Mouse (Mus musculus) lung, embryonic 15.5 days (tissue): ENCODE measurements around the gene Gm47841. TPM values are rescaled to one million over a fixed set of nuclear protein-coding genes. Genes with fewer than 3 reads are reported as not detected.

Source experiments
- ATAC-seq: fragments of 200-750 bp; cut with Nextera tagmentation; 2 replicates; pipeline ENCODE4 v1.8.0; 2017; ENCODE audit warnings: moderate number of reproducible peaks, borderline replicate concordance; ENCODE audit not compliant: low FRiP score, low TSS enrichment; ENCODE audit errors: extremely low read depth
- H3K27ac ChIP-seq: fragments of 300-500 bp; sonication (generic); 2 replicates; pipeline ENCODE4 v1.5.1; 2015; ENCODE audit warnings: moderate library complexity, mild to moderate bottlenecking, inconsistent platforms
- H3K27me3 ChIP-seq: fragments of 300-500 bp; sonication (generic); 2 replicates; pipeline ENCODE4 v1.6.1; 2015; ENCODE audit warnings: inconsistent platforms
- H3K36me3 ChIP-seq: fragments of 300-500 bp; sonication (generic); 2 replicates; pipeline ENCODE4 v1.6.1; 2015; ENCODE audit warnings: inconsistent platforms
- H3K4me1 ChIP-seq: fragments of 300-500 bp; sonication (generic); 2 replicates; pipeline ENCODE4 v1.6.1; 2015; ENCODE audit warnings: inconsistent platforms
- H3K4me2 ChIP-seq: fragments of 300-500 bp; sonication (generic); 2 replicates; pipeline ENCODE4 v1.6.1; 2015; ENCODE audit warnings: inconsistent platforms, mild to moderate bottlenecking, moderate library complexity
- H3K4me3 ChIP-seq: fragments of 300-500 bp; sonication (generic); 2 replicates; pipeline ENCODE4 v1.5.1; 2015; ENCODE audit warnings: mild to moderate bottlenecking, inconsistent platforms
- H3K9ac ChIP-seq: fragments of 300-500 bp; sonication (generic); 2 replicates; pipeline ENCODE4 v1.6.1; 2015; ENCODE audit warnings: inconsistent platforms
- H3K9me3 ChIP-seq: fragments of 300-500 bp; sonication (generic); 2 replicates; pipeline ENCODE4 v1.6.1; 2016; ENCODE audit warnings: inconsistent platforms
- WGBS: fragments of 180-500 bp; shearing (Covaris S2); methylation state at CpG from one replicate; pipeline ENCODE4 v1.1.7; 2015; 5-methylcytosine and 5-hydroxymethylcytosine counted together
- polyA plus RNA-seq: library from polyadenylated mRNA; unstranded; fragments of >200 nt; fragmentation: Nextera tagmentation; extraction: Ambion mirVana; gene quantifications from 2 replicates; pipeline ENCODE4 v1.2.1, GENCODE M21; 2015

Gene Gm47841
- 0.19 TPM in 1 of 2 replicates, not detected in the other for polyA plus RNA-seq

- Histone ChIP-seq H3K4me2 (peak within 1 kb of the TSS; percentile 97), H3K27ac (no peak within 1 kb of the TSS), H3K36me3 (no peaks in the 10 kb centered on the region; the same call in 1 of the 2 replicates), H3K4me1 (peaks cover 22% of the 10 kb centered on the region), H3K9ac (peak within 1 kb of the TSS; percentile 25), H3K27me3 (peaks cover 95% of the 10 kb centered on the region), H3K9me3 (no peaks in the 10 kb centered on the region), H3K4me3 (peak within 1 kb of the TSS; percentile 46)
- peak; percentile 43 for ATAC-seq
- 1% methylated on average over 23 of the region's 23 CpGs for WGBS
Observed at GRCm38 (mm10) chr15:101047194-101047555, at the start of gene Gm47841. TSS of gene Gm47841 (minus strand) at chr15:101047397.

- ATAC-seq = no peak
- no peak overlapping the region for H3K4me2 ChIP-seq
- 0 out of 2 replicates have a peak, but pooled peaks cover 7% of the 10 kb centered on the region for H3K27me3 ChIP-seq
- H3K9me3 ChIP-seq = no peaks in the 10 kb centered on the region
- H3K4me1 ChIP-seq = peaks cover 14% of the 10 kb centered on the region
- H3K27ac ChIP-seq = no peak overlapping the region
- 68% methylated on average over 3 of the region's 3 CpGs for WGBS
- no peak overlapping the region for H3K9ac ChIP-seq
- no peak overlapping the region for H3K4me3 ChIP-seq
- no peaks in the 10 kb centered on the region for H3K36me3 ChIP-seq
Observed at GRCm38 (mm10) chr15:101095392-101095791, 48.2 kb upstream of the Gm47841 start.

DNA sequence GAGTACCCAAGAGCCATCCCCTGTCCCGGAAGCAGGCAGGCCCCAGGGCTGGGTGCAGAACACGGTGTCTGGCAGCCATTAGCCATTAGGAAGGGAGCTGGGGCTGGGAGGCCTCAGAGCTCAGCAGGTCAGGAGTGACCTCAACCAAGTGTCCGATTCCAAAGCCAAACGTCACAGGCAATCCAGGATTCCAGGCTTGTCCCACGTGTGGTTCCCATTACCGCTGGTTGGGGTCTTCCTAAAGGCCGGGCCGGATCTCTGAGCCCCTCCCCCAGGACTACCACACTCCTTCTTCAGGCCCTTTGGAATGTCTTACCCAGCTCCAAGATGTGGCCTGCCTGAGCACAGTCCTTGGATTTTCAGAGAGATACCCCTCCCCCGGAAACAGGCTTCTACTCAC lies 47.8 kb upstream of the Gm47841 start:
- 59% methylated on average over 9 of the region's 9 CpGs for WGBS
- H3K9me3 ChIP-seq = no peaks in the 10 kb centered on the region
- ATAC-seq = no peak
- H3K36me3 ChIP-seq = no peaks in the 10 kb centered on the region
- H3K4me1 ChIP-seq = peaks cover 14% of the 10 kb centered on the region
- no peak overlapping the region for H3K4me2 ChIP-seq
- H3K27me3 ChIP-seq = 0 out of 2 replicates have a peak, but pooled peaks cover 7% of the 10 kb centered on the region
- no peak overlapping the region for H3K27ac ChIP-seq
- H3K4me3 ChIP-seq = no peak overlapping the region
- no peak overlapping the region for H3K9ac ChIP-seq

GRCm38 (mm10) chr15:101093988-101094387 lies 46.8 kb upstream of the Gm47841 start:
- no peaks in the 10 kb centered on the region for H3K36me3 ChIP-seq
- no peak overlapping the region for H3K4me2 ChIP-seq
- no peaks in the 10 kb centered on the region for H3K9me3 ChIP-seq
- 59% methylated on average over 6 of the region's 6 CpGs for WGBS
- no peak overlapping the region for H3K4me3 ChIP-seq
- ATAC-seq = no peak
- H3K27me3 ChIP-seq = 0 out of 2 replicates have a peak, but pooled peaks cover 1% of the 10 kb centered on the region
- no peak overlapping the region for H3K27ac ChIP-seq
- H3K4me1 ChIP-seq = peaks cover 14% of the 10 kb centered on the region
- H3K9ac ChIP-seq = no peak overlapping the region

GRCm38 (mm10) chr15:101092829-101093648 lies 45.8 kb upstream of the Gm47841 start:
- no peak for ATAC-seq
- Histone ChIP-seq H3K4me1 (peaks cover 9% of the 10 kb centered on the region), H3K4me2 (no peak overlapping the region), H3K27ac (no peak overlapping the region), H3K36me3 (no peaks in the 10 kb centered on the region), H3K4me3 (no peak overlapping the region), H3K9ac (no peak overlapping the region), H3K27me3 (no peaks in the 10 kb centered on the region), H3K9me3 (no peaks in the 10 kb centered on the region)
- WGBS = 38% methylated on average over 25 of the region's 25 CpGs

DNA sequence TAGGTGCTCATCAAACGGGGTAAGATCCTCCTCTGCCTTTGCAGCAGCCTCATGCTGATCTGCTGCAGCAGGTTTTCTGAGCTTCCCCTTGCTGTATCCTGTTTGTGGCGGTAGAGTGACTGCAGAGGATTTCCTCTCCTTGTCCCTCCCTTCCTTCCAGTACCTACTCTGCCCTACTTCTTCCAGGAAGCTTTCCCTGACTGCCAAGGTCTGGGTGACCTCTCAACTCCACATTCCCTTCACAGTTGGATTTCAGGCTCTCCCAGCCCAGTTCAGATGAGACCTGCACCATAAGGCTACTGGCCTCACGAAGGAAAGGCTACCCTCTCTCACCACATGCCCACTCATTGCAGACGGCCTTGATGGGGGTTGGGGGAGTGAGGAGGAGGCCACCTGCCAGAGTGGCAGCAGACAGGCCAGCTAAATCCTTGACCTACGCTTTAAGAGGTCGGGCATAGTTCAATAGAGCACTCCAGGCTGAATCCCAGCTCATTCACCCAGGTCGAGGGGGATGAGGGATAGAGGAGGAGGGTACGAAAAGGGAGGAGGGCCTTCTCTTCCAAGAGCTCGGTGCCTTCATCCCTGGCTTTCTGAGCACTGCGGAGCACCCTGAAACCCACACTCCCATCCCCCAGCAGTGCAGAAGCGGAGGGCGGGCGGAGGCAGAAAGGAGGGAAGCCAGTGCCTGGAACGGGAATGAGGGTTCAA lies 45.1 kb upstream of the Gm47841 start:
- no peak for ATAC-seq
- Histone ChIP-seq H3K36me3 (no peaks in the 10 kb centered on the region), H3K27me3 (no peaks in the 10 kb centered on the region), H3K4me2 (no peak overlapping the region), H3K27ac (no peak overlapping the region), H3K9ac (no peak overlapping the region), H3K9me3 (no peaks in the 10 kb centered on the region), H3K4me1 (peaks cover 6% of the 10 kb centered on the region), H3K4me3 (no peak overlapping the region)
- WGBS = 40% methylated on average over 14 of the region's 14 CpGs

GRCm38 (mm10) chr15:101091551-101091950 lies 44.4 kb upstream of the Gm47841 start:
- H3K4me2 ChIP-seq = no peak overlapping the region
- no peak overlapping the region for H3K27ac ChIP-seq
- no peaks in the 10 kb centered on the region for H3K9me3 ChIP-seq
- no peak overlapping the region for H3K9ac ChIP-seq
- no peak for ATAC-seq
- no peaks in the 10 kb centered on the region for H3K36me3 ChIP-seq
- no peak overlapping the region for H3K4me3 ChIP-seq
- H3K27me3 ChIP-seq = no peaks in the 10 kb centered on the region
- H3K4me1 ChIP-seq = peaks cover 6% of the 10 kb centered on the region
- WGBS = 92% methylated on average over 8 of the region's 8 CpGs

- no peaks in the 10 kb centered on the region for H3K36me3 ChIP-seq
- H3K4me3 ChIP-seq = no peak overlapping the region
- peaks cover 6% of the 10 kb centered on the region for H3K4me1 ChIP-seq
- no peaks in the 10 kb centered on the region for H3K27me3 ChIP-seq
- H3K9ac ChIP-seq = no peak overlapping the region
- H3K4me2 ChIP-seq = no peak overlapping the region
- no peak for ATAC-seq
- H3K9me3 ChIP-seq = no peaks in the 10 kb centered on the region
- WGBS = 54% methylated on average over 4 of the region's 4 CpGs
- no peak overlapping the region for H3K27ac ChIP-seq
Observed at GRCm38 (mm10) chr15:101088291-101088690, 41.1 kb upstream of the Gm47841 start.

DNA sequence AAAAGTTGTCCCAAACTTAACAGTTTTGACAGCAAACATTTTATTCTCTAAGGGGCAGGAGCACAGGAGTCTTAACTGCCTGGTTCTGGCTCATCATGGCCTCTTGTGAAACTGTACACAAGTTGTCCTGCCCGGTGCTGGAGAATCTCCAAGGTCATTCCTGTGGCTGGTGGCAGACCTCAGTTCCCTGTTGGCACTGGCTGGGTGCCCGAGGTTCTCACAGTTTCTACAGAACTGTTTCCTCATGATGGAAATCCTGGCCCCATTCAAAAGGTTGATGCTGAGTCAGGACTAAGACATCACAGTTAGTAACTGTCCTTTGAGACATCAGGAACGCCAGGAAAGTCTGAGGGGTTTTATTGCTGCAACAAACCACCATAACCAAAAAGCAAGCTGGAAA lies 39.8 kb upstream of the Gm47841 start:
- no peak overlapping the region for H3K4me2 ChIP-seq
- H3K4me1 ChIP-seq = peaks cover 5% of the 10 kb centered on the region
- no peak overlapping the region for H3K9ac ChIP-seq
- no peaks in the 10 kb centered on the region for H3K27me3 ChIP-seq
- H3K36me3 ChIP-seq = no peaks in the 10 kb centered on the region
- no peak overlapping the region for H3K4me3 ChIP-seq
- no peaks in the 10 kb centered on the region for H3K9me3 ChIP-seq
- no peak for ATAC-seq
- no peak overlapping the region for H3K27ac ChIP-seq
- 58% methylated on average over 3 of the region's 3 CpGs for WGBS

- Histone ChIP-seq H3K9me3 (no peaks in the 10 kb centered on the region), H3K4me1 (peaks cover 10% of the 10 kb centered on the region), H3K27me3 (no peaks in the 10 kb centered on the region), H3K36me3 (no peaks in the 10 kb centered on the region), H3K27ac (no peak overlapping the region), H3K4me2 (no peak overlapping the region), H3K4me3 (no peak overlapping the region), H3K9ac (no peak overlapping the region)
- no peak for ATAC-seq
- whole genome bisulfite sequencing = 64% methylated on average over 9 of the region's 9 CpGs
Observed at GRCm38 (mm10) chr15:101086451-101086850, 39.3 kb upstream of the Gm47841 start.

GRCm38 (mm10) chr15:101084499-101084898 lies 37.3 kb upstream of the Gm47841 start:
- Histone ChIP-seq H3K4me2 (no peak overlapping the region), H3K9me3 (no peaks in the 10 kb centered on the region), H3K36me3 (no peaks in the 10 kb centered on the region), H3K4me1 (peaks cover 22% of the 10 kb centered on the region), H3K4me3 (no peak overlapping the region), H3K9ac (no peak overlapping the region), H3K27me3 (no peaks in the 10 kb centered on the region), H3K27ac (no peak overlapping the region)
- ATAC-seq = no peak
- WGBS = 67% methylated on average over 10 of the region's 10 CpGs

GRCm38 (mm10) chr15:101082236-101082635 lies 35.0 kb upstream of the Gm47841 start:
- H3K4me1 ChIP-seq = peaks cover 31% of the 10 kb centered on the region
- no peak overlapping the region for H3K9ac ChIP-seq
- H3K4me3 ChIP-seq = no peak overlapping the region
- no peaks in the 10 kb centered on the region for H3K36me3 ChIP-seq
- H3K27me3 ChIP-seq = no peaks in the 10 kb centered on the region
- ATAC-seq = no peak
- H3K9me3 ChIP-seq = no peaks in the 10 kb centered on the region
- no peak overlapping the region for H3K27ac ChIP-seq
- H3K4me2 ChIP-seq = no peak overlapping the region
- WGBS = 43% methylated on average over 4 of the region's 4 CpGs
